In genomic region chr2:32394973-32395372, GRCm38 (mm10) we compare ENCODE assay signal across 8 mouse cellular contexts. TPM values are rescaled to one million over a fixed set of nuclear protein-coding genes. Genes with fewer than 3 reads are reported as not detected.
DNase-seq lines count a peak whose midpoint lies in the region; ATAC-seq and TF ChIP-seq lines count a peak whose summit lies in the region.

No protein-coding gene starts in this region.

- TF ChIP-seq POLR2A in kidney, adult 2 months (IDR thresholded peaks at IDR 0.05; ENCODE audit: low read depth, low read length), result no peak

- peak overlapping the region; percentile 87 for H3K27ac ChIP-seq in kidney, adult 2 months (ENCODE audit: insufficient read depth, low read depth, low read length)
- H3K27ac ChIP-seq in intestine, embryonic 15.5 days, result peak overlapping the region; percentile 89
- H3K27ac ChIP-seq in lung, embryonic 15.5 days, result peak overlapping the region; percentile 96

- peaks cover 10% of the 10 kb centered on the region; the same call in 1 of the 2 replicates for H3K4me1 ChIP-seq in kidney, adult 2 months (ENCODE audit: control insufficient read depth, insufficient read depth, low read length)
- peaks cover 42% of the 10 kb centered on the region for H3K4me1 ChIP-seq in erythroblast, embryonic 14.5 days (ENCODE audit: control insufficient read depth)
- H3K4me1 ChIP-seq in intestine, embryonic 15.5 days (replicated peaks), result peaks cover 22% of the 10 kb centered on the region
- H3K4me1 ChIP-seq in lung, embryonic 15.5 days, result peaks cover 15% of the 10 kb centered on the region

- DNase-seq in kidney, adult 2 months, result peak; percentile 52
- DNase-seq in kidney, adult 11 months, result no peak
- DNase-seq in MN1 (ENCODE audit: low spot score), result peak; percentile 41
- peak; percentile 46 to 51 for DNase-seq in spleen, postnatal 36 days (ENCODE audit: low spot score in 2 of 2)
- DNase-seq in left cerebral cortex, adult 9 months (ENCODE audit: low spot score in 2 of 2), result no peak

- 3% methylated on average over 8 of the region's 8 CpGs for WGBS in kidney, adult 2 months
- WGBS in intestine, embryonic 15.5 days, result 3% methylated on average over 8 of the region's 8 CpGs
- WGBS in lung, embryonic 15.5 days, result 2% methylated on average over 8 of the region's 8 CpGs

- ATAC-seq in intestine, embryonic 15.5 days, result peak; percentile 16
- ATAC-seq in lung, embryonic 15.5 days (ENCODE audit: borderline replicate concordance, extremely low read depth, low FRiP score, low TSS enrichment), result no peak

- H3K4me2 ChIP-seq in intestine, embryonic 15.5 days (replicated peaks), result peak overlapping the region; percentile 90
- H3K4me2 ChIP-seq in lung, embryonic 15.5 days, result peak overlapping the region; percentile 88

- no peaks in the 10 kb centered on the region; the same call in 1 of the 2 replicates for H3K9me3 ChIP-seq in erythroblast, embryonic 14.5 days (ENCODE audit: control insufficient read depth, low read length)
- no peaks in the 10 kb centered on the region for H3K9me3 ChIP-seq in intestine, embryonic 15.5 days
- H3K9me3 ChIP-seq in lung, embryonic 15.5 days, result no peaks in the 10 kb centered on the region

- no peaks in the 10 kb centered on the region for H3K36me3 ChIP-seq in kidney, adult 2 months (ENCODE audit: control insufficient read depth, insufficient read depth, low read length)
- H3K36me3 ChIP-seq in erythroblast, embryonic 14.5 days (ENCODE audit: control insufficient read depth), result peaks cover 10% of the 10 kb centered on the region
- H3K36me3 ChIP-seq in intestine, embryonic 15.5 days, result no peaks in the 10 kb centered on the region
- no peaks in the 10 kb centered on the region for H3K36me3 ChIP-seq in lung, embryonic 15.5 days

- peak; percentile 41 for TF ChIP-seq CTCF in kidney, adult 2 months (conservative IDR thresholded peaks at IDR 0.05; ENCODE audit: insufficient read depth, insufficient read length, low read depth, low read length)

- H3K4me3 ChIP-seq in kidney, adult 2 months (ENCODE audit: insufficient read depth, low read depth, low read length), result peak overlapping the region; percentile 97
- peak overlapping the region; percentile 87 for H3K4me3 ChIP-seq in erythroblast, embryonic 14.5 days (replicated peaks)
- peak overlapping the region; percentile 98 for H3K4me3 ChIP-seq in intestine, embryonic 15.5 days (replicated peaks)
- H3K4me3 ChIP-seq in lung, embryonic 15.5 days, result peak overlapping the region; percentile 78

- H3K27me3 ChIP-seq in kidney, adult 2 months (replicated peaks; ENCODE audit: control insufficient read depth, insufficient read depth, low read length), result no peaks in the 10 kb centered on the region
- H3K27me3 ChIP-seq in erythroblast, embryonic 14.5 days (ENCODE audit: control insufficient read depth), result no peaks in the 10 kb centered on the region
- no peaks in the 10 kb centered on the region for H3K27me3 ChIP-seq in intestine, embryonic 15.5 days (replicated peaks)
- H3K27me3 ChIP-seq in lung, embryonic 15.5 days, result no peaks in the 10 kb centered on the region

- H3K9ac ChIP-seq in intestine, embryonic 15.5 days, result peak overlapping the region; percentile 86
- H3K9ac ChIP-seq in lung, embryonic 15.5 days, result peak overlapping the region; percentile 72

RNA-seq across cellular contexts. Expression of gene Ptges2, which starts 0.7 kb away (rescaled TPM):
- polyA plus RNA-seq in kidney, adult 2 months (2012; rRNA removed), result 69.7 and 80.6 TPM in 2 replicates
- polyA plus RNA-seq in erythroblast, embryonic 14.5 days (2012), result 0.21 and 0.44 TPM in 2 replicates
- 43.5 and 48.2 TPM in 2 replicates for polyA plus RNA-seq in intestine, embryonic 15.5 days (2015; fragmentation: Nextera tagmentation; extraction: Ambion mirVana)
- 22.6 and 25.4 TPM in 2 replicates for polyA plus RNA-seq in lung, embryonic 15.5 days (2015; fragmentation: Nextera tagmentation; extraction: Ambion mirVana)

RNA-seq across cellular contexts. Expression of gene Lcn2, which starts 6.9 kb away (rescaled TPM):
- 8.0 and 9.4 TPM in 2 replicates for polyA plus RNA-seq in kidney, adult 2 months (2012; rRNA removed)
- polyA plus RNA-seq in erythroblast, embryonic 14.5 days (2012), result 0.19 and 0.32 TPM in 2 replicates
- polyA plus RNA-seq in intestine, embryonic 15.5 days (2015; fragmentation: Nextera tagmentation; extraction: Ambion mirVana), result 1.8 and 4.7 TPM in 2 replicates
- 2.2 TPM in 2 replicates for polyA plus RNA-seq in lung, embryonic 15.5 days (2015; fragmentation: Nextera tagmentation; extraction: Ambion mirVana)

RNA-seq across cellular contexts. Expression of gene 1110008P14Rik, which starts 13.2 kb away (rescaled TPM):
- polyA plus RNA-seq in kidney, adult 2 months (2012; rRNA removed), result 182 and 215 TPM in 2 replicates
- polyA plus RNA-seq in erythroblast, embryonic 14.5 days (2012), result 29.8 and 38.6 TPM in 2 replicates
- 38.6 and 42.5 TPM in 2 replicates for polyA plus RNA-seq in intestine, embryonic 15.5 days (2015; fragmentation: Nextera tagmentation; extraction: Ambion mirVana)
- 32.3 and 33.5 TPM in 2 replicates for polyA plus RNA-seq in lung, embryonic 15.5 days (2015; fragmentation: Nextera tagmentation; extraction: Ambion mirVana)

RNA-seq across cellular contexts. Expression of gene Dnm1, which starts 41.8 kb away (rescaled TPM):
- 8.3 and 12.6 TPM in 2 replicates for polyA plus RNA-seq in kidney, adult 2 months (2012; rRNA removed)
- 0.03 TPM in 1 of 2 replicates, not detected in the other for polyA plus RNA-seq in erythroblast, embryonic 14.5 days (2012)
- polyA plus RNA-seq in intestine, embryonic 15.5 days (2015; fragmentation: Nextera tagmentation; extraction: Ambion mirVana), result 12.2 and 16.4 TPM in 2 replicates
- polyA plus RNA-seq in lung, embryonic 15.5 days (2015; fragmentation: Nextera tagmentation; extraction: Ambion mirVana), result 7.0 and 7.6 TPM in 2 replicates

RNA-seq across cellular contexts. Expression of gene Ciz1, which starts 42.8 kb away (rescaled TPM):
- 130 and 131 TPM in 2 replicates for polyA plus RNA-seq in kidney, adult 2 months (2012; rRNA removed)
- 19.4 and 20.0 TPM in 2 replicates for polyA plus RNA-seq in erythroblast, embryonic 14.5 days (2012)
- polyA plus RNA-seq in intestine, embryonic 15.5 days (2015; fragmentation: Nextera tagmentation; extraction: Ambion mirVana), result 38.9 and 39.8 TPM in 2 replicates
- polyA plus RNA-seq in lung, embryonic 15.5 days (2015; fragmentation: Nextera tagmentation; extraction: Ambion mirVana), result 47.0 and 47.7 TPM in 2 replicates

Comparison
In these comparisons a context has a peak if more than half of its experiments do, and no peak if none do; other contexts are left out.
1. DNase-seq: peak in kidney, adult 2 months (single experiment), MN1 (single experiment) and spleen, postnatal 36 days (2 of 2); none in kidney, adult 11 months (single experiment) and left cerebral cortex, adult 9 months (0 of 2).
2. RNA of gene Ptges2, which starts 0.7 kb away (polyA plus RNA-seq): 69.7 to 80.6 TPM in kidney, adult 2 months, 43.5 to 48.2 TPM in intestine, embryonic 15.5 days and 22.6 to 25.4 TPM in lung, embryonic 15.5 days; 0.21 to 0.44 TPM in erythroblast, embryonic 14.5 days; every median in the first group is over 10 times any median in the second.
3. Peak in every context shown above with its lines, with median percentiles within 50 percentile points of each other: H3K27ac ChIP-seq and H3K4me3 ChIP-seq.